Mouse (Mus musculus): ENCODE results near the gene Polr2l.

DNA sequence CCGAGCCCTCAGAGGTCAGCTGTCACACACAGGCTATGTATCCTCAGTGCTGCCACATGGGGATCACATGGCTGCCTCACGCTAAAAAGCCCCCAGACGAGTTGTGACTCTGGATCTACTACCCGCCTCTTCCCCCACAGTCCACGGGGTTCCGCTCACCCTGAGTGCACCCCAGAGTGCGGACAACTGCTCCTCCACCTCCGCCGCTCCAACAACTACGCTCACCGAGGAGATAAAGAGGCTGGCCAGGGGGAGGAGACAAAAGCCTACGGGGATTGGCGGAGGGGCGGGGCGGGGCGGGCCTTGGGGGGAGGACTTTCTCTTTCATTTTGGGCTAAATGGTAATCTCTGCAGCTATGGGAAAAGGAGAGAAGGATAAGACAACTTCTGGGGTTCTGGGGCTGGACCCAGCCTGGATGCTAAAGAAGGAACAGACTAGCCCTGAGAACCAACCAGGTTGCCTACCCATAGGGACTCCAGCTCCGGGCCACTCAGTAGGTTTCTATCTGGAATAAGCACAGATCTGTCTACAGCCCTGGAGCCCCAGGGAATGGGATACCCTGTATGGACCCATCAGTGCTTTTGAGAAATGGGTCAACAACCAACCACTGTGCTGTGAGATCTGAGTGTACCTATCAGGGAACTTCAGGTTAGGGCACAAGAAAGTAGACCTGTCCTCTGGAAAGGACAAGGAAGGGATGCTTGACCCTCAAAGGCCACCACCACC, 39.6 kb downstream of the Polr2l start:
- TF ChIP-seq CTCF (IDR thresholded peaks at IDR 0.05) (no peak), EP300 (IDR thresholded peaks at IDR 0.05) (no peak)
